Mouse (Mus musculus) ovary, adult 2 months (tissue): Measurements from ENCODE around the gene Ccn6. TPM values are rescaled to one million over a fixed set of nuclear protein-coding genes. Genes with fewer than 3 reads are reported as not detected.

Experiments used
- polyA plus RNA-seq: library from polyadenylated mRNA; depleted of rRNA; stranded (reverse); fragments of >200 nt; gene quantifications from 2 replicates; pipeline ENCODE4 v1.2.3, GENCODE M21; 2012; rRNA removed

The Ccn6 gene
- polyA plus RNA-seq = 0.09 and 0.28 TPM in 2 replicates

DNA sequence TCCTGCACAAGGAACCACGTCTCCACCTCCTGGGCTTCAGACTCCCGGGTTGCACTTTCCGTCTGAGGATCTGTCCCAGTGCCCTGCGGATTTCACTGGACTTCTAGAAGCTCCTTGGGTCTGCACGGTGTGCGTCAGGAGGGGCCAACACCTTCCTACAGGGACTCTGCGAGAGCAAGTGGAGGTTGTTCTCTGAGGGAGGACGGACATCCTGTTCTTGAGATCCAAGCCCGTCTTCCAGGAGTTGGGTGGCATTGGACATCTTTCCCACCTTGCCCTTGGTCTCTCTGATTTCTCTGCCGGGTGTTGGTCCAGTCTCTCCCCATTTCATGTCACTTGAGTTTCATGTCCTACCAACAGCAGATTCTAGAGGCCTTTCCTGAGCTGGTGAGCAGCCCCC lies at the start of gene Ccn6:
Ccn6 (minus strand) TSS at position 101 of the 400 bp plus-strand sequence.

DNA sequence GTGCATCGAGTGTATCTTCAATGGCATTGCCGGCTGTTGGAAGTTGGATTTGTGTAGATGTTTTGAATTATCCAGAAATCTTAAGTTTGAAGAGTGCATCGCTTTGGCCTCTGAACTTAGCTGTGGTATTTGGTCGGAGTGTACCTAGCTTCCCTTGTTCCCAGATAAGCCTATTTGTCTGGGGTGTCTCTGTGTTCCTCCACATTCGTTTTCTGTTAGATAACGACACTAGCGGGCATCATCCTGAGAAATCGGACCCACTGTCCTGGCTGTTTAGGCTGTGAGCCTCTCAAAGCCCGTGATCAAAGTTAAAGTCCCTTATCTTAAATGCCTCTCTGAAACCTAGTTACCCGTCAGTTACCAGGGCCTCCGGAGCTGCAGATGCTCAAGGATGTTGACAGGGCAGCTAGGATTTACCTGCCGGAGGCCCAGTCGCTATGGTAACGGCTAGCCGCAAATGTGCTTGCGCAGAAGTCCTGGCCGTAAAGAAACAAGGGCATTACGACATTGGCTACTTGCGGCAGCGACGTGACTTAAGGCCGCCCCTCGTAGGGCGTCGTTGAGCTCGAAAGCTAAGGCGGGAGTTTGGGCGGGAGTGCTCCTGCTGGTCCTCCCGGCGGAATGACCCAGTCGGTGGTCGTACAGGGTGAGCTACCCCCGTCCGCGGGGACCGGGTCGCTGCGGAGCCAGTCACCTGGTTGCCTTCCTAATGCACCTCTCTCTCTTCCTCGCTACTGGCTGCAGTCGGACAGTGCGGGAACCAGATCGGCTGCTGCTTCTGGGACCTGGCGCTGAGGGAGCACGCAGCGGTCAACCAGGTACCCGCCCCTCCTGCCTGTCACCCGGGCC lies 29.9 kb downstream of the Ccn6 start, which contains the start of the genes Fam229b and Tube1:
Fam229b (minus strand) TSS at position 453 of the 849 bp plus-strand sequence.
Tube1 (plus strand) TSS at position 515 of the 849 bp plus-strand sequence.

Other genes starting within 250 kb of the Ccn6 start
- gene Lama4, start 198.3 kb downstream of the Ccn6 start, polyA plus RNA-seq = 33.9 and 35.7 TPM in 2 replicates
- 2.3 and 3.3 TPM in 2 replicates for gene Fam229b, start 29.9 kb downstream of the Ccn6 start, polyA plus RNA-seq
- 3.4 TPM in 2 replicates for gene Tube1, start 29.8 kb downstream of the Ccn6 start, polyA plus RNA-seq
- gene Fyn, start 205.1 kb upstream of the Ccn6 start, polyA plus RNA-seq = 40.6 and 50.2 TPM in 2 replicates